Mouse (Mus musculus) ES-E14 (cell line): ENCODE results near the gene Mef2c. TPM values are rescaled to one million over a fixed set of nuclear protein-coding genes. Genes with fewer than 3 reads are reported as not detected.

ENCODE experiments used
- DNase-seq: peaks from one replicate; pipeline ENCODE4 v3.0.0-alpha.2; 2013; ENCODE audit warnings: low read depth, low spot score
- H3K27ac ChIP-seq: 2 replicates; pipeline ENCODE4 v1.5.1; 2012; ENCODE audit warnings: low read depth, mild to moderate bottlenecking, low read length, moderate library complexity, mixed read lengths; ENCODE audit not compliant: poor library complexity, insufficient read depth, severe bottlenecking
- H3K36me3 ChIP-seq: 2 replicates; pipeline ENCODE4 v1.6.1; 2012; ENCODE audit warnings: mild to moderate bottlenecking, low read length, moderate library complexity, mixed read lengths; ENCODE audit not compliant: control insufficient read depth, poor library complexity, insufficient read depth, severe bottlenecking
- H3K4me1 ChIP-seq, 2 experiments: fragments of 150-350 bp in 1 of 2; sonication (generic) in 1 of 2; 2 replicates each; pipeline ENCODE4 v1.6.1; 2012; ENCODE audit warnings: low read length in 2 of 2, mild to moderate bottlenecking in 1 of 2, mixed read lengths in 1 of 2; ENCODE audit not compliant: control insufficient read depth in 2 of 2, insufficient read depth in 2 of 2, poor library complexity in 1 of 2
- H3K4me3 ChIP-seq, 2 experiments: fragments of 150-350 bp in 1 of 2; sonication (generic) in 1 of 2; 2 replicates each; pipeline ENCODE4 v1.5.1; 2012; ENCODE audit warnings: low read length in 2 of 2, low read depth in 1 of 2, mild to moderate bottlenecking in 1 of 2, mixed read lengths in 1 of 2; ENCODE audit not compliant: insufficient read depth in 1 of 2, poor library complexity in 1 of 2, severe bottlenecking in 1 of 2
- H3K9ac ChIP-seq: 2 replicates; pipeline ENCODE4 v1.6.1; 2012; ENCODE audit warnings: low read depth, mild to moderate bottlenecking, low read length, mixed read lengths; ENCODE audit not compliant: poor library complexity, insufficient read depth, severe bottlenecking
- H3K9me3 ChIP-seq: fragments of 150-350 bp; sonication (generic); 2 replicates; pipeline ENCODE4 v1.6.1; 2012; ENCODE audit warnings: low read depth, mild to moderate bottlenecking, low read length; ENCODE audit not compliant: control insufficient read depth, insufficient read depth
- CHD2 ChIP-seq: IDR thresholded peaks from 2 replicates; pipeline ENCODE4 v1.6.1; 2014; ENCODE audit warnings: mild to moderate bottlenecking, low read depth, low read length, inconsistent platforms
- HCFC1 ChIP-seq: IDR thresholded peaks from 2 replicates; pipeline ENCODE4 v1.6.1; 2012; ENCODE audit warnings: low read length, inconsistent platforms, borderline replicate concordance; ENCODE audit not compliant: insufficient read depth
- MAFK ChIP-seq: IDR thresholded peaks from 2 replicates; pipeline ENCODE4 v1.6.1; 2014; ENCODE audit warnings: mild to moderate bottlenecking, low read depth, low read length, inconsistent platforms; ENCODE audit not compliant: insufficient read depth
- ZC3H11A ChIP-seq: IDR thresholded peaks from 2 replicates; pipeline ENCODE4 v1.6.1; 2012; ENCODE audit warnings: low read depth, mild to moderate bottlenecking, inconsistent platforms, low read length, borderline replicate concordance
- ZNF384 ChIP-seq: IDR thresholded peaks from 2 replicates; pipeline ENCODE4 v1.6.1; 2012; ENCODE audit warnings: low read depth, low read length, inconsistent platforms
- in situ Hi-C, 2 experiments: fragments of 600-800 bp; cut with MboI; formaldehyde crosslinking; loops; one replicate each; pipeline ENCODE4 v1.15.1; 2025; ENCODE audit warnings: low sequenced_read_pairs in 2 of 2, inconsistent platforms in 1 of 2; ENCODE audit not compliant: unreplicated experiment in 2 of 2
- total RNA-seq: library from RNA; depleted of rRNA; stranded (reverse); fragments of 300-350 nt; gene quantifications from 2 replicates; pipeline ENCODE4 v1.2.3, GENCODE M21; 2012

The Mef2c gene
- total RNA-seq, 1 experiment, result 0.76 TPM

DNA sequence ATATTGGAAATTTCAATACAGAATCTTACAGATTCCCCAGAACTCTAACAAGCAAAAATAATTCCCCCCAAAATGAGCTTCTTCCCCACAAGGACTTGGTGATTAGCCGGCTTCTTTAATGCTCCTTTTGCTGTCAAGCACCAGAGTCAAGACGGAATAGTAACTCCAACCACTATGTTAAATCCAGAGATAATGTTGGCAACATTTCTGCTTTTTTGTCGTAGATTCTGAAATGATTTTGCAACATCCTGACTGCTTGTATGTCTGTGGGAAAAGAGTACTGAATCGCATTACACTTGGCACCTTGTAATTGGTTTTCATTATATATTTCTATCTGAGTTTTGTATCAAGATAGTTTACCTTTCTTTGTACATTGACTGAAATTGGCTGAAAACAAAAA, 120.8 kb downstream of the Mef2c start:
- Histone ChIP-seq H3K9ac (no peak overlapping the region), H3K27ac (no peak overlapping the region), H3K4me1 (no peaks in the 10 kb centered on the region), H3K36me3 (no peaks in the 10 kb centered on the region), H3K9me3 (no peaks in the 10 kb centered on the region), H3K4me3 (no peak overlapping the region)
- TF ChIP-seq ZNF384 (no peak), CHD2 (no peak), HCFC1 (no peak), MAFK (no peak), ZC3H11A (no peak)
- no peak for DNase-seq
- in situ Hi-C loops, result no loop called here

DNA sequence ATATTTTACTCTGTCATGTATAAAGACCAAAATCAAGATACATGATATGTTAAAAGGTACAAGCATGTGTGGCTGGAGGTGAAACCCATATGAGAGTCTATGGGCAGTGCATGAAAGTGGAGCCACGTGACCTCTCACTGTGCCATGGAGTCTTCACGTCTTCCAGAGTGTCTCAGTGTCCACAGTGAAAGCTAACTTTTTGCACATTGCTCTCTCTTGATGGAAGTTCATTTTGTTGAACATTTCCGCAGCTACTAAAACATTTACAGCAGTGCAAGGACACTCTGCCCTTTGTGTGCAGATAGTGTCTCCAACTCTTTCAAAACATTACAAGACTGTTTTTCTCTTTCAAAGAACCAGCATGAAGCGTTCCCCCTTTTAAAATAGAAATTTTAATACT, 123.6 kb downstream of the Mef2c start:
- H3K27ac ChIP-seq, result no peak overlapping the region
- no peak for DNase-seq
- H3K4me1 ChIP-seq, result no peaks in the 10 kb centered on the region
- no peak overlapping the region for H3K4me3 ChIP-seq
- TF ChIP-seq ZNF384 (no peak), MAFK (no peak), CHD2 (no peak), ZC3H11A (no peak), HCFC1 (no peak)
- H3K36me3 ChIP-seq, result no peaks in the 10 kb centered on the region
- in situ Hi-C loops, result no loop called here
- H3K9me3 ChIP-seq, result no peaks in the 10 kb centered on the region
- no peak overlapping the region for H3K9ac ChIP-seq

DNA sequence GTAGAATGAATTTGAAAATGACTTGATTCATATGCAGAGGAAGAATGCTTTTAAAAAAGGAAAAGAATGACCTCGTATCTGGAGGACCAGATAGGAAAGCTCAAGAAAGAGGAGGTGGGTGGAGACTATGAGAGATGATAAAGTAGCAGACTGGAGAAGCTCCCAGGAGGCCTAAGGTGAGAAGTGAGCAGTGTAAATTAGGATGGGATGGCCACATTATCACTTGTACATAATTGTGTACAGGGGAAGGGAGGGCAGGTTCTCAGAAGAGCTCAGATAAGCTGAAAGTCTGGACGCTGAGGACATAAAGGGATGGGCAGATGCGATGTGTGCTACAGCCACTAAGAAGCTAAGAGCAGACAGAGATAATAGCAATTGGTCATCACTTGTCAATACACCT, 124.3 kb downstream of the Mef2c start:
- no peak for TF ChIP-seq ZC3H11A
- TF ChIP-seq HCFC1, result no peak
- no peak for TF ChIP-seq CHD2
- no peak for TF ChIP-seq MAFK
- no peak for TF ChIP-seq ZNF384
- in situ Hi-C loops, result no loop called here

DNA sequence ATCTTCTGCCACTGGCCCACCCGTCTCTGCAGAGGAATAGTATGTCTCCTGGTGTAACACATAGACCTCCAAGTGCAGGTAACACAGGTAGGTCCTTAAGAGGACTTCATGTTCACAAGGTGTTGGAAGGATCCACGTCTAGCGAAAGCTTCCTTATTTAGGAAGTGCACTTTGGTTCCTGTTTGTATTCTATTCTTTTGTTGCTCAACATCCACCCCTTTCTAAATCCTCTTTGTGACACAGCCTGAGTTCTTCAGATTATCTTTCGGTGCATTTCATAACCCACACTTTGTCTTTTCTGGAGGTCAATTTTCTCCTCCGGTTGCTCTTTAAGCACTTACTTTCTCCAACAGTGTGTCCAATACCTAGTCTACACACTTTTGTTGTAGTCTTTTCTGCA, 129.3 kb downstream of the Mef2c start:
- TF ChIP-seq HCFC1 (no peak), ZC3H11A (no peak), MAFK (no peak), CHD2 (no peak), ZNF384 (no peak)
- in situ Hi-C loops, result no loop called here
- DNase-seq, result no peak
- Histone ChIP-seq H3K4me3 (no peak overlapping the region), H3K9ac (no peak overlapping the region), H3K9me3 (no peaks in the 10 kb centered on the region), H3K4me1 (no peaks in the 10 kb centered on the region), H3K36me3 (no peaks in the 10 kb centered on the region), H3K27ac (no peak overlapping the region)

More for the DNA sequence above, 124.3 kb downstream of the Mef2c start:
- H3K4me1 ChIP-seq, result no peaks in the 10 kb centered on the region
- no peak overlapping the region for H3K4me3 ChIP-seq
- H3K27ac ChIP-seq, result no peak overlapping the region
- no peaks in the 10 kb centered on the region for H3K9me3 ChIP-seq
- H3K9ac ChIP-seq, result no peak overlapping the region
- H3K36me3 ChIP-seq, result no peaks in the 10 kb centered on the region
- DNase-seq, result no peak

DNA sequence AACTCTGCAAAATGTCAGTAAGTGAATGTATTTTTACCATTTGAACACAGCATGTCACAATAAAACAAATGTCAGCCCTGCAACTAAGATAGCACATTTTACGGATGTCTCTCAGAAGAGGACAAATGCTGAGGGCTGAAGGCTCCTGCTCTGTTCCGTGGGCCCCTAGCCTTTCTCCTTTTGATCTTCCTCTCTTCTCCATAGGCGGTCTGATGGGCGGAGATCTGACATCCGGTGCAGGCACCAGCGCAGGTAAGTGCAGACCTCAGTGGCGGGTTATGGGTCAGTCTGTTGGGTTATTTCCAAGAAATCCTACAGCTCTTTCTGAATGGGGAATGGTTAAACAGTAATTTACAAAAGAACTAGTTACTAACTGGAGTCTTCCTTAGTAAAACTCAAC, 131.4 kb downstream of the Mef2c start:
- no peak overlapping the region for H3K9ac ChIP-seq
- no peak overlapping the region for H3K4me3 ChIP-seq
- no peaks in the 10 kb centered on the region for H3K4me1 ChIP-seq
- no peaks in the 10 kb centered on the region for H3K9me3 ChIP-seq
- TF ChIP-seq ZC3H11A (no peak), ZNF384 (no peak)
- H3K27ac ChIP-seq, result no peak overlapping the region
- H3K36me3 ChIP-seq, result no peaks in the 10 kb centered on the region
- in situ Hi-C loops, result no loop called here
- no peak for DNase-seq
